Mouse (Mus musculus) small intestine, adult 2 months (tissue): ENCODE measurements around the gene Kank3. TPM values are rescaled to one million over a fixed set of nuclear protein-coding genes. Genes with fewer than 3 reads are reported as not detected.

Experiments used
- H3K27ac ChIP-seq: fragments of 200-500 bp; 2 replicates; pipeline ENCODE4 v1.5.1; 2012; ENCODE audit warnings: low read depth, low read length, control low read depth, inconsistent platforms; ENCODE audit not compliant: insufficient read depth
- H3K27me3 ChIP-seq: fragments of 200-500 bp; 2 replicates; pipeline ENCODE4 v1.6.1; 2012; ENCODE audit warnings: mild to moderate bottlenecking, moderate library complexity, low read length, inconsistent platforms; ENCODE audit not compliant: control insufficient read depth, insufficient read depth
- H3K36me3 ChIP-seq: fragments of 200-500 bp; 2 replicates; pipeline ENCODE4 v1.6.1; 2012; ENCODE audit warnings: mild to moderate bottlenecking, low read length, control low read depth, inconsistent platforms; ENCODE audit not compliant: control insufficient read depth, insufficient read depth
- H3K4me1 ChIP-seq: fragments of 200-500 bp; 2 replicates; pipeline ENCODE4 v1.6.1; 2012; ENCODE audit warnings: low read length, inconsistent platforms, mixed read lengths; ENCODE audit not compliant: control insufficient read depth, insufficient read depth, insufficient read length
- H3K4me3 ChIP-seq: fragments of 200-500 bp; 2 replicates; pipeline ENCODE4 v1.5.1; 2012; ENCODE audit warnings: low read depth, mild to moderate bottlenecking, control low read depth, inconsistent platforms, low read length, moderate library complexity
- CTCF ChIP-seq: fragments of 200-500 bp; IDR thresholded peaks from 2 replicates; pipeline ENCODE4 v1.5.1; 2012; ENCODE audit warnings: low read depth, mild to moderate bottlenecking, control low read depth, inconsistent platforms, low read length, moderate library complexity, mixed read lengths; ENCODE audit not compliant: insufficient replicate concordance, insufficient read length; ENCODE audit errors: extremely low read depth
- POLR2A ChIP-seq: fragments of 200-500 bp; IDR thresholded peaks from 2 replicates; pipeline ENCODE4 v1.6.1; 2012; ENCODE audit warnings: low read depth, mild to moderate bottlenecking, control low read depth, inconsistent platforms, low read length, moderate library complexity
- WGBS: fragments of 180-500 bp; shearing (Covaris S2); methylation state at CpG from one replicate; pipeline ENCODE4 v1.1.7; 2018; 5-methylcytosine and 5-hydroxymethylcytosine counted together
- polyA plus RNA-seq: library from polyadenylated mRNA; depleted of rRNA; stranded (reverse); fragments of >200 nt; gene quantifications from 2 replicates; pipeline ENCODE4 v1.2.3, GENCODE M21; 2012

Kank3 gene
- polyA plus RNA-seq, 1 experiment: 20.6 TPM

GRCm38 (mm10) chr17:33825462-33825861 is 15.1 kb downstream of the Kank3 start:
- Histone ChIP-seq H3K4me3 (no peak overlapping the region), H3K36me3 (peaks cover 35% of the 10 kb centered on the region), H3K27ac (no peak overlapping the region), H3K27me3 (no peaks in the 10 kb centered on the region), H3K4me1 (peaks cover 17% of the 10 kb centered on the region)
- whole genome bisulfite sequencing: 73% methylated on average over 8 of the region's 8 CpGs
- no peak for TF ChIP-seq CTCF
- TF ChIP-seq POLR2A: no peak

- Histone ChIP-seq H3K4me3 (no peak overlapping the region), H3K27me3 (no peaks in the 10 kb centered on the region), H3K27ac (no peak overlapping the region), H3K36me3 (peaks cover 39% of the 10 kb centered on the region), H3K4me1 (peaks cover 17% of the 10 kb centered on the region)
- no peak for TF ChIP-seq POLR2A
- peak; percentile 70; the same call in 1 of the 2 replicates for TF ChIP-seq CTCF
- WGBS: 0% methylated on average over 3 of the region's 3 CpGs
These were observed 16.5 kb downstream of the Kank3 start for GRCm38 (mm10) chr17:33826850-33827249.

GRCm38 (mm10) chr17:33828892-33829291 is 18.6 kb downstream of the Kank3 start:
- Histone ChIP-seq H3K36me3 (peaks cover 42% of the 10 kb centered on the region), H3K27ac (no peak overlapping the region; the same call in 1 of the 2 replicates)

GRCm38 (mm10) chr17:33829561-33829960 is 19.2 kb downstream of the Kank3 start:
- Histone ChIP-seq H3K27ac (no peak overlapping the region), H3K4me3 (no peak overlapping the region), H3K36me3 (peaks cover 47% of the 10 kb centered on the region), H3K27me3 (no peaks in the 10 kb centered on the region), H3K4me1 (peaks cover 10% of the 10 kb centered on the region)
- TF ChIP-seq POLR2A: no peak
- TF ChIP-seq CTCF: no peak
- 74% methylated on average over 10 of the region's 10 CpGs for WGBS

More at GRCm38 (mm10) chr17:33828892-33829291, 18.6 kb downstream of the Kank3 start:
- Histone ChIP-seq H3K4me1 (peaks cover 10% of the 10 kb centered on the region), H3K4me3 (no peak overlapping the region), H3K27me3 (no peaks in the 10 kb centered on the region)
- WGBS: 17% methylated on average over 2 of the region's 2 CpGs
- TF ChIP-seq POLR2A (no peak), CTCF (no peak)

- Histone ChIP-seq H3K36me3 (peaks cover 4% of the 10 kb centered on the region; the same call in 1 of the 2 replicates), H3K4me1 (no peaks in the 10 kb centered on the region), H3K4me3 (peak within 1 kb of the TSS; percentile 68), H3K27me3 (no peaks in the 10 kb centered on the region), H3K27ac (no peak within 1 kb of the TSS)
- TF ChIP-seq CTCF (no peak), POLR2A (no peak)
- WGBS: under 1% methylated on average over 45 of the region's 45 CpGs
These were observed 32.9 kb downstream of the Kank3 start, which contains the start of gene Cd320 for GRCm38 (mm10) chr17:33842966-33843795. Cd320 (plus strand) TSS chr17:33843091.

GRCm38 (mm10) chr17:33844196-33844595 is 33.9 kb downstream of the Kank3 start:
- 48% methylated on average over 1 of the region's 1 CpGs for WGBS
- no peak overlapping the region for H3K27ac ChIP-seq
- TF ChIP-seq CTCF: no peak
- TF ChIP-seq POLR2A: no peak
- no peak overlapping the region for H3K4me3 ChIP-seq
- no peaks in the 10 kb centered on the region for H3K27me3 ChIP-seq
- H3K4me1 ChIP-seq: no peaks in the 10 kb centered on the region
- H3K36me3 ChIP-seq: peaks cover 1% of the 10 kb centered on the region; the same call in 1 of the 2 replicates

- 93% methylated on average over 8 of the region's 8 CpGs for WGBS
- H3K27me3 ChIP-seq: no peaks in the 10 kb centered on the region
These were observed 37.8 kb downstream of the Kank3 start for GRCm38 (mm10) chr17:33848139-33848538.

More at GRCm38 (mm10) chr17:33848139-33848538, 37.8 kb downstream of the Kank3 start:
- Histone ChIP-seq H3K4me1 (peaks cover 2% of the 10 kb centered on the region; the same call in 1 of the 2 replicates), H3K4me3 (no peak overlapping the region), H3K36me3 (no peaks in the 10 kb centered on the region), H3K27ac (no peak overlapping the region)
- TF ChIP-seq CTCF (no peak), POLR2A (no peak)
